Mouse (Mus musculus) forebrain, postnatal 0 days (tissue): ENCODE measurements around the gene Susd6. TPM values are rescaled to one million over a fixed set of nuclear protein-coding genes. Genes with fewer than 3 reads are reported as not detected.
"Not testable (repeated sequence)": the region's sequence is repeated elsewhere in the genome, so short reads cannot be mapped to it uniquely, and the experiment has no call there.

Experiments
- ATAC-seq: fragments of 200-750 bp; cut with Nextera tagmentation; 2 replicates; pipeline ENCODE4 v1.8.0; 2017; ENCODE audit warnings: mild to moderate bottlenecking, moderate library complexity
- DNase-seq: peaks from one replicate; pipeline ENCODE4 v3.0.0-alpha.2; 2015
- H3K27ac ChIP-seq: fragments of 300-500 bp; sonication (generic); 2 replicates; pipeline ENCODE4 v1.5.1; 2014; ENCODE audit warnings: low read depth, mild to moderate bottlenecking, antibody characterized with exemption, low read length, moderate library complexity, mixed read lengths
- H3K27me3 ChIP-seq: fragments of 300-500 bp; sonication (generic); 2 replicates; pipeline ENCODE4 v1.6.1; 2014; ENCODE audit warnings: mild to moderate bottlenecking, low read length, mixed read lengths; ENCODE audit not compliant: insufficient read depth
- H3K36me3 ChIP-seq: fragments of 300-500 bp; sonication (generic); 2 replicates; pipeline ENCODE4 v1.6.1; 2014; ENCODE audit warnings: mild to moderate bottlenecking, moderate library complexity; ENCODE audit not compliant: insufficient read depth
- H3K4me1 ChIP-seq: fragments of 300-500 bp; sonication (generic); 2 replicates; pipeline ENCODE4 v1.6.1; 2014; ENCODE audit warnings: antibody characterized with exemption; ENCODE audit not compliant: insufficient read depth
- H3K4me2 ChIP-seq: fragments of 300-500 bp; sonication (generic); 2 replicates; pipeline ENCODE4 v1.6.1; 2014; ENCODE audit warnings: low read depth, mild to moderate bottlenecking, moderate library complexity
- H3K4me3 ChIP-seq: fragments of 300-500 bp; sonication (generic); 2 replicates; pipeline ENCODE4 v1.5.1; 2014; ENCODE audit warnings: low read depth, low read length, mixed read lengths
- H3K9ac ChIP-seq: fragments of 300-500 bp; sonication (generic); 2 replicates; pipeline ENCODE4 v1.6.1; 2014; ENCODE audit warnings: mild to moderate bottlenecking
- H3K9me3 ChIP-seq: fragments of 300-500 bp; sonication (generic); 2 replicates; pipeline ENCODE4 v1.6.1; 2016; ENCODE audit warnings: low read length
- CTCF ChIP-seq: sonication (generic); IDR thresholded peaks from 2 replicates; pipeline ENCODE4 v1.5.1; 2016; ENCODE audit warnings: antibody characterized with exemption, control low read depth, low read depth
- WGBS: fragments of 180-500 bp; shearing (Covaris S2); extraction: QIAGEN DNeasy Blood & Tissue Kit; methylation state at CpG from one replicate; pipeline ENCODE4 v1.1.7; 2014; 5-methylcytosine and 5-hydroxymethylcytosine counted together
- polyA plus RNA-seq: library from polyadenylated mRNA; unstranded; fragments of >200 nt; fragmentation: Nextera tagmentation; extraction: Ambion mirVana; gene quantifications from 2 replicates; pipeline ENCODE4 v1.2.1, GENCODE M21; 2015
- total RNA-seq: library from RNA; depleted of rRNA; stranded (reverse); fragments of >200 nt; gene quantifications from 2 replicates; pipeline ENCODE4 v1.2.3, GENCODE M21; 2014

Susd6 gene
- total and polyA plus RNA-seq, 2 experiments from 2014 or later = 8.0 to 15.3 TPM

- H3K9ac ChIP-seq = no peak overlapping the region
- no peak for TF ChIP-seq CTCF
- H3K27me3 ChIP-seq = no peaks in the 10 kb centered on the region
- H3K4me1 ChIP-seq = 0 out of 2 replicates have a peak, but pooled peaks cover 4% of the 10 kb centered on the region
- DNase-seq (no peak), ATAC-seq (no peak)
- H3K4me2 ChIP-seq = no peak overlapping the region
- H3K27ac ChIP-seq = no peak overlapping the region
- no peak overlapping the region for H3K4me3 ChIP-seq
- 93% methylated on average over 4 of the region's 4 CpGs for WGBS
- H3K9me3 ChIP-seq = no peaks in the 10 kb centered on the region
- no peaks in the 10 kb centered on the region for H3K36me3 ChIP-seq
Observed at GRCm38 (mm10) chr12:80785597-80785996, 4.7 kb upstream of the Susd6 start.

- Histone ChIP-seq H3K27me3 (no peaks in the 10 kb centered on the region), H3K36me3 (no peaks in the 10 kb centered on the region), H3K9ac (no peak overlapping the region), H3K4me3 (no peak overlapping the region), H3K9me3 (no peaks in the 10 kb centered on the region), H3K4me1 (peaks cover 4% of the 10 kb centered on the region; the same call in 1 of the 2 replicates), H3K4me2 (no peak overlapping the region), H3K27ac (no peak overlapping the region)
- DNase-seq = no peak
- no peak for TF ChIP-seq CTCF
- 88% methylated on average over 1 of the region's 1 CpGs for WGBS
- ATAC-seq = no peak
Observed at GRCm38 (mm10) chr12:80786591-80786990, 3.7 kb upstream of the Susd6 start.

- Histone ChIP-seq H3K4me3 (no peak overlapping the region), H3K27me3 (no peaks in the 10 kb centered on the region), H3K9me3 (no peaks in the 10 kb centered on the region), H3K27ac (no peak overlapping the region), H3K4me1 (peaks cover 4% of the 10 kb centered on the region; the same call in 1 of the 2 replicates), H3K9ac (no peak overlapping the region), H3K36me3 (no peaks in the 10 kb centered on the region), H3K4me2 (no peak overlapping the region)
- 44% methylated on average over 11 of the region's 11 CpGs for WGBS
- ATAC-seq = no peak
- no peak for DNase-seq
- no peak for TF ChIP-seq CTCF
Observed at GRCm38 (mm10) chr12:80787604-80788003, 2.7 kb upstream of the Susd6 start.

GRCm38 (mm10) chr12:80788188-80788587 is 2.1 kb upstream of the Susd6 start:
- 88% methylated on average over 3 of the region's 3 CpGs for WGBS
- Histone ChIP-seq H3K36me3 (no peaks in the 10 kb centered on the region), H3K9me3 (no peaks in the 10 kb centered on the region), H3K4me3 (no peak overlapping the region), H3K4me1 (peaks cover 4% of the 10 kb centered on the region; the same call in 1 of the 2 replicates), H3K27me3 (no peaks in the 10 kb centered on the region), H3K9ac (no peak overlapping the region), H3K4me2 (no peak overlapping the region), H3K27ac (no peak overlapping the region)
- no peak for TF ChIP-seq CTCF
- ATAC-seq = no peak
- no peak for DNase-seq

GRCm38 (mm10) chr12:80789276-80789675 is 1.0 kb upstream of the Susd6 start:
- WGBS = 88% methylated on average over 4 of the region's 4 CpGs

GRCm38 (mm10) chr12:80790700-80791570 is 625 bp downstream of the Susd6 start:
- Histone ChIP-seq H3K4me2 (peak overlapping the region; percentile 76), H3K27me3 (no peaks in the 10 kb centered on the region), H3K36me3 (no peaks in the 10 kb centered on the region), H3K27ac (peak overlapping the region; percentile 97), H3K9ac (peak overlapping the region; percentile 80), H3K4me3 (peak overlapping the region; percentile 82), H3K4me1 (peaks cover 4% of the 10 kb centered on the region; the same call in 1 of the 2 replicates), H3K9me3 (no peaks in the 10 kb centered on the region)
- peak; percentile 39; the same call in 1 of the 2 replicates for TF ChIP-seq CTCF
- WGBS = 1% methylated on average over 69 of the region's 80 CpGs
- no peak for ATAC-seq
- no peak for DNase-seq

More at GRCm38 (mm10) chr12:80789276-80789675, 1.0 kb upstream of the Susd6 start:
- not testable (repeated sequence) for H3K4me3 ChIP-seq, H3K4me1 ChIP-seq, H3K36me3 ChIP-seq, DNase-seq, H3K27me3 ChIP-seq, H3K9me3 ChIP-seq, H3K27ac ChIP-seq, H3K9ac ChIP-seq, ATAC-seq
- peak overlapping the region; percentile 76; the same call in 1 of the 2 replicates for H3K4me2 ChIP-seq
